ENCODE assay signal across 8 mouse cellular contexts in genomic region chr7:28716590-28717281, GRCm38 (mm10). TPM values are rescaled to one million over a fixed set of nuclear protein-coding genes. Genes with fewer than 3 reads are reported as not detected.
A peak's percentile ranks its signal among the peaks of the same experiment; 100 is the strongest.
DNase-seq lines count a peak whose midpoint lies in the region; ATAC-seq and TF ChIP-seq lines count a peak whose summit lies in the region.

TSS of gene Fbxo17 (plus strand) at chr7:28716804.

- H3K9ac ChIP-seq in kidney, postnatal 0 days (ENCODE audit: low read depth, low read length): peak within 1 kb of the TSS; percentile 70

- TF ChIP-seq CTCF in kidney, postnatal 0 days (IDR thresholded peaks at IDR 0.05; ENCODE audit: low read depth): peak; percentile 25; the same call in 1 of the 2 replicates

- ATAC-seq in kidney, postnatal 0 days (replicated peaks; ENCODE audit: low FRiP score, low read depth): peak; percentile 70

- H3K27me3 ChIP-seq in embryonic facial prominence, embryonic 10.5 days (replicated peaks; ENCODE audit: low read depth, poor library complexity, severe bottlenecking): peaks cover 13% of the 10 kb centered on the region; the same call in 1 of the 2 replicates
- H3K27me3 ChIP-seq in heart, embryonic 10.5 days (ENCODE audit: insufficient read depth, poor library complexity, severe bottlenecking): no peaks in the 10 kb centered on the region
- no peaks in the 10 kb centered on the region for H3K27me3 ChIP-seq in kidney, postnatal 0 days (ENCODE audit: insufficient read depth, low read length)

- H3K36me3 ChIP-seq in embryonic facial prominence, embryonic 10.5 days (replicated peaks): no peaks in the 10 kb centered on the region
- no peaks in the 10 kb centered on the region for H3K36me3 ChIP-seq in heart, embryonic 10.5 days
- no peaks in the 10 kb centered on the region for H3K36me3 ChIP-seq in kidney, postnatal 0 days (ENCODE audit: insufficient read depth, low read length)

- peak within 1 kb of the TSS; percentile 79 for H3K4me2 ChIP-seq in kidney, postnatal 0 days (ENCODE audit: low read length)

- H3K4me1 ChIP-seq in embryonic facial prominence, embryonic 10.5 days: peaks cover 27% of the 10 kb centered on the region
- H3K4me1 ChIP-seq in heart, embryonic 10.5 days: peaks cover 31% of the 10 kb centered on the region
- H3K4me1 ChIP-seq in kidney, postnatal 0 days (replicated peaks; ENCODE audit: insufficient read depth, low read length): peaks cover 5% of the 10 kb centered on the region; the same call in 1 of the 2 replicates

- peak; percentile 45 to 47 for DNase-seq in B cell, adult 2 months
- DNase-seq in adrenal gland, adult (ENCODE audit: inconsistent age in 2 of 2, low spot score in 1 of 2): peak; percentile 78 to 91
- peak; percentile 88 for DNase-seq in embryonic facial prominence, embryonic 10.5 days (ENCODE audit: low spot score)
- peak; percentile 89 for DNase-seq in heart, embryonic 10.5 days (ENCODE audit: low spot score)
- peak; percentile 78 for DNase-seq in kidney, postnatal 0 days (ENCODE audit: low spot score)
- DNase-seq in lung, postnatal 4 days: peak; percentile 76 to 77
- peak; percentile 82 for DNase-seq in retina, postnatal 1 day
- no peak for DNase-seq in layer of hippocampus, adult 8-10 months (ENCODE audit: low spot score in 2 of 2)

- peak within 1 kb of the TSS; percentile 86 for H3K27ac ChIP-seq in embryonic facial prominence, embryonic 10.5 days (replicated peaks)
- peak within 1 kb of the TSS; percentile 92 for H3K27ac ChIP-seq in heart, embryonic 10.5 days
- peak within 1 kb of the TSS; percentile 50; the same call in 1 of the 2 replicates for H3K27ac ChIP-seq in kidney, postnatal 0 days

- H3K9me3 ChIP-seq in embryonic facial prominence, embryonic 10.5 days: no peaks in the 10 kb centered on the region
- no peaks in the 10 kb centered on the region for H3K9me3 ChIP-seq in heart, embryonic 10.5 days
- H3K9me3 ChIP-seq in kidney, postnatal 0 days (replicated peaks; ENCODE audit: low read length): no peaks in the 10 kb centered on the region

- 3% methylated on average over 36 of the region's 36 CpGs for WGBS in embryonic facial prominence, embryonic 10.5 days
- 2% methylated on average over 35 of the region's 36 CpGs for WGBS in heart, embryonic 10.5 days
- 2% methylated on average over 36 of the region's 36 CpGs for WGBS in kidney, postnatal 0 days

- peak within 1 kb of the TSS; percentile 65 for H3K4me3 ChIP-seq in embryonic facial prominence, embryonic 10.5 days
- H3K4me3 ChIP-seq in heart, embryonic 10.5 days: peak within 1 kb of the TSS; percentile 70
- peak within 1 kb of the TSS; percentile 43 for H3K4me3 ChIP-seq in kidney, postnatal 0 days (replicated peaks; ENCODE audit: low read depth, low read length)

RNA-seq across cellular contexts. Expression of gene Fbxo17, which starts in this region (rescaled TPM):
- polyA plus RNA-seq in embryonic facial prominence, embryonic 10.5 days (2016; fragmentation: Nextera tagmentation; extraction: Ambion mirVana): 11.9 and 14.3 TPM in 2 replicates
- 13.4 and 13.6 TPM in 2 replicates for polyA plus RNA-seq in heart, embryonic 10.5 days (2016; fragmentation: Nextera tagmentation; extraction: Ambion mirVana)
- polyA plus RNA-seq in kidney, postnatal 0 days (2015; fragmentation: Nextera tagmentation; extraction: Ambion mirVana): 7.0 and 8.0 TPM in 2 replicates
- 1 to 10 TPM in 3 of 4 experiments, under 1 TPM in 1; 0.74 to 2.0 (median 1.8) TPM for total RNA-seq in layer of hippocampus, adult 8-10 months (2022)

Comparison
In these comparisons a context has a peak if more than half of its experiments do, and no peak if none do; other contexts are left out.
1. DNase-seq: peak in B cell, adult 2 months (2 of 2), adrenal gland, adult (2 of 2), embryonic facial prominence, embryonic 10.5 days (single experiment), heart, embryonic 10.5 days (single experiment), kidney, postnatal 0 days (single experiment), lung, postnatal 4 days (2 of 2) and retina, postnatal 1 day (single experiment); none in layer of hippocampus, adult 8-10 months (0 of 2).
2. Peak in every context shown above with its lines, with median percentiles within 50 percentile points of each other: H3K27ac ChIP-seq and H3K4me3 ChIP-seq.